Mouse (Mus musculus) neural tube, embryonic 13.5 days (tissue): ENCODE results near the gene Gm10401. TPM values are rescaled to one million over a fixed set of nuclear protein-coding genes. Genes with fewer than 3 reads are reported as not detected.

ENCODE experiments used
- ATAC-seq: fragments of 200-750 bp; cut with Nextera tagmentation; 2 replicates; pipeline ENCODE4 v1.8.0; 2017; ENCODE audit warnings: low read depth, mild to moderate bottlenecking, moderate TSS enrichment, moderate library complexity
- H3K27ac ChIP-seq: fragments of 300-500 bp; sonication (generic); replicated peaks from 2 replicates; pipeline ENCODE4 v1.5.1; 2015; ENCODE audit warnings: moderate library complexity, mild to moderate bottlenecking, inconsistent platforms
- H3K27me3 ChIP-seq: fragments of 300-500 bp; sonication (generic); 2 replicates; pipeline ENCODE4 v1.6.1; 2015; ENCODE audit warnings: mild to moderate bottlenecking, inconsistent platforms
- H3K36me3 ChIP-seq: fragments of 300-500 bp; sonication (generic); 2 replicates; pipeline ENCODE4 v1.6.1; 2015; ENCODE audit warnings: mild to moderate bottlenecking, inconsistent platforms
- H3K4me1 ChIP-seq: fragments of 300-500 bp; sonication (generic); replicated peaks from 2 replicates; pipeline ENCODE4 v1.6.1; 2015; ENCODE audit warnings: inconsistent platforms
- H3K4me2 ChIP-seq: fragments of 300-500 bp; sonication (generic); 2 replicates; pipeline ENCODE4 v1.6.1; 2015; ENCODE audit warnings: inconsistent platforms, mild to moderate bottlenecking, moderate library complexity
- H3K4me3 ChIP-seq: fragments of 300-500 bp; sonication (generic); 2 replicates; pipeline ENCODE4 v1.5.1; 2015; ENCODE audit warnings: mild to moderate bottlenecking, inconsistent platforms
- H3K9ac ChIP-seq: fragments of 300-500 bp; sonication (generic); 2 replicates; pipeline ENCODE4 v1.6.1; 2015; ENCODE audit warnings: moderate library complexity, mild to moderate bottlenecking, inconsistent platforms
- H3K9me3 ChIP-seq: fragments of 300-500 bp; sonication (generic); 2 replicates; pipeline ENCODE4 v1.6.1; 2016; ENCODE audit warnings: inconsistent platforms
- WGBS: fragments of 180-500 bp; shearing (Covaris S2); methylation state at CpG from one replicate; pipeline ENCODE4 v1.1.7; 2015; 5-methylcytosine and 5-hydroxymethylcytosine counted together
- polyA plus RNA-seq: library from polyadenylated mRNA; unstranded; fragments of >200 nt; fragmentation: Nextera tagmentation; extraction: Ambion mirVana; gene quantifications from 2 replicates; pipeline ENCODE4 v1.2.1, GENCODE M21; 2015

Gm10401 gene
- polyA plus RNA-seq, 1 experiment from 2014 or later = 32.8 TPM

- Histone ChIP-seq H3K4me3 (peak overlapping the region; percentile 88), H3K9me3 (no peaks in the 10 kb centered on the region), H3K4me1 (peaks cover 23% of the 10 kb centered on the region), H3K27ac (no peak overlapping the region), H3K27me3 (no peaks in the 10 kb centered on the region), H3K9ac (peak overlapping the region; percentile 94), H3K36me3 (peaks cover 19% of the 10 kb centered on the region), H3K4me2 (peak overlapping the region; percentile 89)
- 57% methylated on average over 6 of the region's 6 CpGs for WGBS
- ATAC-seq = no peak
Measured at GRCm38 (mm10) chr5:115133358-115134066, 35.4 kb upstream of the Gm10401 start.

- H3K4me2 ChIP-seq = peak overlapping the region; percentile 89
- no peak overlapping the region for H3K27ac ChIP-seq
- ATAC-seq = no peak
- H3K9ac ChIP-seq = peak overlapping the region; percentile 94
- H3K4me3 ChIP-seq = 0 out of 2 replicates have a peak overlapping the region, but pooled peaks have one; percentile 88
- H3K4me1 ChIP-seq = peaks cover 23% of the 10 kb centered on the region
- WGBS = 92% methylated on average over 8 of the region's 8 CpGs
- H3K36me3 ChIP-seq = peaks cover 30% of the 10 kb centered on the region
- no peaks in the 10 kb centered on the region for H3K9me3 ChIP-seq
- no peaks in the 10 kb centered on the region for H3K27me3 ChIP-seq
Measured at GRCm38 (mm10) chr5:115132465-115132864, 34.4 kb upstream of the Gm10401 start.

- WGBS = 88% methylated on average over 6 of the region's 6 CpGs
- no peak overlapping the region for H3K4me2 ChIP-seq
- H3K27ac ChIP-seq = no peak overlapping the region
- no peak overlapping the region for H3K9ac ChIP-seq
- no peak for ATAC-seq
- no peaks in the 10 kb centered on the region for H3K9me3 ChIP-seq
- H3K36me3 ChIP-seq = peaks cover 55% of the 10 kb centered on the region
- no peaks in the 10 kb centered on the region for H3K27me3 ChIP-seq
- H3K4me1 ChIP-seq = peaks cover 33% of the 10 kb centered on the region
- H3K4me3 ChIP-seq = no peak overlapping the region
Measured at GRCm38 (mm10) chr5:115129328-115129727, 31.2 kb upstream of the Gm10401 start.

- Histone ChIP-seq H3K9ac (no peak overlapping the region), H3K4me1 (peaks cover 16% of the 10 kb centered on the region), H3K4me2 (no peak overlapping the region), H3K27me3 (no peaks in the 10 kb centered on the region), H3K4me3 (no peak overlapping the region), H3K9me3 (no peaks in the 10 kb centered on the region), H3K27ac (no peak overlapping the region), H3K36me3 (peaks cover 69% of the 10 kb centered on the region)
- 93% methylated on average over 22 of the region's 22 CpGs for WGBS
- ATAC-seq = no peak
Measured at GRCm38 (mm10) chr5:115127421-115128179, 29.5 kb upstream of the Gm10401 start.

DNA sequence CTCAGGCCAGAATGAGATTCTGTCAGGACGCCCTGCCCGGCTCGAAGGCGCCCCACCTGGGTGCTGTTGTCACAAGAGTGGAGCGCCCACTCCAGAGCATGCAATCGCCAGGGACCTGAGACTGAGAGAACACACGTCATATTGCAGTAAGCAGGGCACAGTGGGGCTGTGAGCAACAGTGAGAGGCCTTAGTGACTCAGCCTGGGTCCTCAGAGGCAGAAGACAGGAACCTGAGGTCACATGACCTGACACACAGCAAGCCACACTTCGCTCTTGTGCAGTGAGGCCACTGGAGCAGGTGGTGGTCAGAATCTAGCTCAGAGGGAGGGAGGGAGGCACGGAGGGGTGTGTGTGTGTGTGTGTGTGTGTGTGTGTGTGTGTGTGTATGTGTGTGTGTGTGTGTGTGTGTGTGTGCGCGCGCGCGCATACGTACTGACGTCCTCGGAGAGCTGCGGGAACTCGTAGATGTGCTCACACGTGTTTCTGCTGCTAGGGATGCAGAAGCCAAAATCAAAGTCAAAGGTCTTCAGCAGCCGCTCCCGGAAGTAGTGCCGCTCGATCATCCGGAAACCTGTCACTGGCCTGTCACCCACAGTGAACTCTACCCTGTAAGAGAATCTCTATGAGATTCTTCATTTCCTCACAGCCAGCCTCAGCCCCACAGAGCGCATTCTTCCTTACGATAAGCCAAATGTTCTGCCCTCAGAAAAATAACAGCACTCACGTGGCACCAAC, 28.6 kb upstream of the Gm10401 start:
- Histone ChIP-seq H3K9me3 (no peaks in the 10 kb centered on the region), H3K27me3 (no peaks in the 10 kb centered on the region), H3K4me3 (no peak overlapping the region), H3K27ac (no peak overlapping the region), H3K9ac (no peak overlapping the region), H3K36me3 (peaks cover 70% of the 10 kb centered on the region), H3K4me1 (peaks cover 13% of the 10 kb centered on the region), H3K4me2 (no peak overlapping the region)
- WGBS = 89% methylated on average over 28 of the region's 28 CpGs
- ATAC-seq = no peak

DNA sequence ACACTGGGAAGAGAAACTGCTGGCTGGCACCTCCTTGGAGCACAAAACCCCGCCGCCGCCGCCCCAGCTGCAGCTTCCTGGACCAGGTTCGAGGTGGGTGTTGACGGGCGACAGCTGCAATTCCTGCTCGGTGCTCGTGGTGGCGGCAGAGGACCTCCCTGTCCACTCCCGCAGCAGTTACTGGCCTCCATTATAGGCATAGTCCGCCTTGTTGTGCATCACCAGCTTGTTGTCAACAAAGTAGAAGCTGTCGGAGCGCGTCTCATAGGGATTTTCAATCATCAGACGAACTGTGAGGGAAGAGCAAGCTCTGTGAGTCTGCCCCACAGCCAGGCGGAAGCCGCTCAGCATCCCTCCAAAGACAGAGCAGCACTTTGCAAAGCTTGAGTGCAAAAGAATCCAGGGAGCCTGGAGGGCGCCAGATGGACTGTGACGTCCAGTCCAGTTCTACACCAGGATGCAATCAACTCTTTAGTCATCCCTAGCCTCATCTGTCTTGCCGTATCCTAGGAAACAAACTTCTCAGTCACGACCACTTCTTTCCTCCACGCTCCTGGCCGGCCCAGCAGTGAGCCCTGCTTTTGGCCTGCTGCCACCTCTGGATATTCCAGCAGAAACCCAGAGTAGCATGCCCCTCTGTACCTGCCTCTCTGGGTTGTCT, 27.2 kb upstream of the Gm10401 start:
- WGBS = 19% methylated on average over 24 of the region's 24 CpGs
- peak; percentile 68 for ATAC-seq
- Histone ChIP-seq H3K27me3 (no peaks in the 10 kb centered on the region), H3K27ac (peak overlapping the region; percentile 73), H3K4me3 (no peak overlapping the region), H3K9ac (no peak overlapping the region), H3K4me1 (peaks cover 10% of the 10 kb centered on the region), H3K36me3 (peaks cover 69% of the 10 kb centered on the region), H3K9me3 (no peaks in the 10 kb centered on the region), H3K4me2 (peak overlapping the region; percentile 25; the same call in 1 of the 2 replicates)

DNA sequence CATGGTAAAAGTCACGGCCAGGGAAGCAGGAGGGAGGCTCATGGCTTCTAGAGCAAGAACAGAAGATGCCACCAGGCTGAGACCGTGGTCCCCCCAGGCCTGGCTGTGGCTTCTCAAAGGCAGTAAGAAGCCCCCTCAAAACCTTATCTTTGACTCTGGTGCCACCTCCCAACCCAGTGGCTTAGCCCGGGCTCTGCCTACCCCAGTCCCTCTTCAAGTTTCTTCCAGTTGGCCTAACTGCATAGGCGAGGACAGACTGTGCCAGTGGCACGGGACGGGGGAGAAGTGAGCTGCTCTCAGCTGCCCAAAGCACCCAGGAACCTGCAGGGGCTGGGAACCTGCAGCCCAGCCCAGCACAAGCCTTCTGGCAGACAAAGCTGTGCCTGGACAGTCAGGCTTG, 26.6 kb upstream of the Gm10401 start:
- WGBS = 94% methylated on average over 6 of the region's 6 CpGs
- H3K9me3 ChIP-seq = no peaks in the 10 kb centered on the region
- ATAC-seq = no peak
- H3K4me1 ChIP-seq = peaks cover 10% of the 10 kb centered on the region
- no peak overlapping the region for H3K9ac ChIP-seq
- no peaks in the 10 kb centered on the region for H3K27me3 ChIP-seq
- H3K4me2 ChIP-seq = no peak overlapping the region
- no peak overlapping the region for H3K4me3 ChIP-seq
- H3K36me3 ChIP-seq = peaks cover 62% of the 10 kb centered on the region
- no peak overlapping the region for H3K27ac ChIP-seq

- no peak overlapping the region for H3K27ac ChIP-seq
- H3K36me3 ChIP-seq = peaks cover 42% of the 10 kb centered on the region
- H3K4me3 ChIP-seq = no peak overlapping the region
- WGBS = 62% methylated on average over 5 of the region's 5 CpGs
- no peaks in the 10 kb centered on the region for H3K27me3 ChIP-seq
- no peak overlapping the region for H3K4me2 ChIP-seq
- H3K9me3 ChIP-seq = no peaks in the 10 kb centered on the region
- no peak overlapping the region for H3K9ac ChIP-seq
- H3K4me1 ChIP-seq = peaks cover 26% of the 10 kb centered on the region
- ATAC-seq = no peak
Measured at GRCm38 (mm10) chr5:115120978-115121377, 22.9 kb upstream of the Gm10401 start.

DNA sequence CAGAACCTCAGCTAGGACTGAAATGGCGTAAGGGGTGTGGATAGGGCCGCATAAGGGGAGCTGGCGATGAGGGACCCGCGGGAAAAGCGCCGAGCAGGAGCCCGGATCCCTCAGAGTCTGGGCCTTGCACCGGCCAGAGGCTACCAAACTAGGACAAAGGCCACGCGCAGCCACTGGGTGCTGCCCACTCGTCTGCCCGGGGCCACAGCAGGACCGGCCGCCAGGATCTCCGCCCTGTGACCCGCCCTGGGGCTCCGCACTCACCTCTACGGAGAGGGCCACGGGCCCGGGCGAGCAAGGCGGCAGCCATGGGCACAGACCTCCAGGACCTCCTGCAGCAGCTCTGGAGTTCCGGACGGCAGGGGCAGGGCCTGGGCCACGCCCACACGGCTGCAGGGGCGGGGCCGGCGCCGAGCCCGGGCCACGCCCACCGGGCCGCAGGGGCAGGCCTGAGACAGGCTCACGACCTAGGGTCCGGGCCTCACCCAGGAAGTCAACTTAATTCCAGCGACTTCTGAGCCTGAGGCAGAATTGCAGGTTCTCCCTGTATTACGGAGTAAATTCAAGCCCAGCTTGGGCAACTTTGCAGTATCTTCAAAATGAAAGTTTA, 21.0 kb upstream of the Gm10401 start, which contains the start of gene Acads:
Gene Acads (minus strand): TSS at position 386 of the 610 bp plus-strand sequence.
- ATAC-seq = peak; percentile 78
- H3K36me3 ChIP-seq = peaks cover 44% of the 10 kb centered on the region
- H3K9ac ChIP-seq = peak within 1 kb of the TSS; percentile 86
- H3K4me2 ChIP-seq = peak within 1 kb of the TSS; percentile 74
- peak within 1 kb of the TSS; percentile 28; the same call in 1 of the 2 replicates for H3K27ac ChIP-seq
- H3K4me1 ChIP-seq = peaks cover 18% of the 10 kb centered on the region
- H3K27me3 ChIP-seq = no peaks in the 10 kb centered on the region
- H3K4me3 ChIP-seq = peak within 1 kb of the TSS; percentile 72
- no peaks in the 10 kb centered on the region for H3K9me3 ChIP-seq
- WGBS = under 1% methylated on average over 37 of the region's 39 CpGs

GRCm38 (mm10) chr5:115117467-115117866, 19.4 kb upstream of the Gm10401 start:
- 96% methylated on average over 13 of the region's 13 CpGs for WGBS
- Histone ChIP-seq H3K9me3 (no peaks in the 10 kb centered on the region), H3K4me3 (no peak overlapping the region), H3K27ac (no peak overlapping the region), H3K9ac (no peak overlapping the region), H3K27me3 (no peaks in the 10 kb centered on the region), H3K4me2 (no peak overlapping the region), H3K4me1 (peaks cover 18% of the 10 kb centered on the region), H3K36me3 (peaks cover 40% of the 10 kb centered on the region)
- no peak for ATAC-seq

DNA sequence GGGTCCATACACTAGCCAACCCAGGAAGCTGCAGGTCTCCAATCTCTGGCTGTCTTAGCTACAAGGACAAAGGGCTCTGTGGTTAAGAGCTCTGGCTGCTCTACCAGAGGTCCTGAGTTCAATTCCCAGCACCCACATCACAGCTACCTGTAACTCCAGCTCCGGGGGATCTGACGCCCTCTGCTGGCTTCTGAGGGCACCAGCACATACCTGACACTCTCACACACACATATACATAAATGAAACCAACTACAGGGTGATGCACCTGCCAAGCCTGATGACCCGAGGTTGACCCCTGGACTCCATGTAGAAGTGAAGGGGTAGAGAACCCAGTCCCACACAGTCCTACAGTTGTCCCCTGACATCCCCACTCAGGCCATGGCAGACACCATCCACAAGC, 18.3 kb upstream of the Gm10401 start:
- peaks cover 49% of the 10 kb centered on the region for H3K36me3 ChIP-seq
- H3K27me3 ChIP-seq = no peaks in the 10 kb centered on the region
- H3K27ac ChIP-seq = no peak overlapping the region
- no peak overlapping the region for H3K4me3 ChIP-seq
- H3K9me3 ChIP-seq = no peaks in the 10 kb centered on the region
- H3K4me1 ChIP-seq = peaks cover 18% of the 10 kb centered on the region
- no peak for ATAC-seq
- WGBS = 90% methylated on average over 3 of the region's 3 CpGs
- no peak overlapping the region for H3K9ac ChIP-seq
- H3K4me2 ChIP-seq = no peak overlapping the region
